Mouse (Mus musculus) heart, embryonic 14.5 days (tissue): ENCODE results near the gene Gm47969. TPM values are rescaled to one million over a fixed set of nuclear protein-coding genes. Genes with fewer than 3 reads are reported as not detected.

Experiments used
- ATAC-seq: fragments of 200-750 bp; cut with Nextera tagmentation; 2 replicates; pipeline ENCODE4 v1.8.0; 2017; ENCODE audit warnings: low read depth, moderate TSS enrichment; ENCODE audit not compliant: insufficient number of reproducible peaks, insufficient read depth, low FRiP score
- H3K27ac ChIP-seq, 2 experiments: fragments of 200-500 bp in 1 of 2; fragments of 300-500 bp in 1 of 2; sonication (generic) in 1 of 2; replicated peaks in 1 of 2; 2 replicates each; pipeline ENCODE4 v1.5.1; 2012 to 2014; ENCODE audit warnings: low read depth in 2 of 2, low read length in 2 of 2, control low read depth in 1 of 2, mild to moderate bottlenecking in 1 of 2, mixed read lengths in 1 of 2; ENCODE audit not compliant: control insufficient read depth in 1 of 2, insufficient read depth in 1 of 2
- H3K27me3 ChIP-seq: fragments of 300-500 bp; sonication (generic); 2 replicates; pipeline ENCODE4 v1.6.1; 2014; ENCODE audit warnings: mild to moderate bottlenecking, low read length, control low read depth; ENCODE audit not compliant: control insufficient read depth, insufficient read depth
- H3K36me3 ChIP-seq: fragments of 300-500 bp; sonication (generic); 2 replicates; pipeline ENCODE4 v1.6.1; 2014; ENCODE audit warnings: mild to moderate bottlenecking, control low read depth, low read length, mixed read lengths; ENCODE audit not compliant: control insufficient read depth, insufficient read depth
- H3K4me1 ChIP-seq, 2 experiments: fragments of 200-500 bp in 1 of 2; fragments of 300-500 bp in 1 of 2; sonication (generic) in 1 of 2; 2 replicates each; pipeline ENCODE4 v1.6.1; 2012 to 2014; ENCODE audit warnings: low read length in 2 of 2, control low read depth in 1 of 2, mixed read lengths in 1 of 2; ENCODE audit not compliant: control insufficient read depth in 2 of 2, insufficient read depth in 2 of 2
- H3K4me2 ChIP-seq: fragments of 300-500 bp; sonication (generic); 2 replicates; pipeline ENCODE4 v1.6.1; 2014; ENCODE audit warnings: mild to moderate bottlenecking, low read length
- H3K4me3 ChIP-seq, 2 experiments: fragments of 200-500 bp in 1 of 2; fragments of 300-500 bp in 1 of 2; sonication (generic) in 1 of 2; 2 replicates each; pipeline ENCODE4 v1.5.1; 2012 to 2014; ENCODE audit warnings: low read length in 2 of 2, mild to moderate bottlenecking in 2 of 2, control low read depth in 1 of 2, low read depth in 1 of 2, moderate library complexity in 1 of 2; ENCODE audit not compliant: control insufficient read depth in 1 of 2, insufficient read depth in 1 of 2
- H3K9ac ChIP-seq: fragments of 300-500 bp; sonication (generic); 2 replicates; pipeline ENCODE4 v1.6.1; 2014; ENCODE audit warnings: mild to moderate bottlenecking, low read length
- H3K9me3 ChIP-seq: fragments of 300-500 bp; sonication (generic); 2 replicates; pipeline ENCODE4 v1.6.1; 2016; ENCODE audit warnings: low read length, control low read depth; ENCODE audit not compliant: control insufficient read depth
- WGBS: fragments of 180-500 bp; shearing (Covaris S2); extraction: QIAGEN DNeasy Blood & Tissue Kit; methylation state at CpG from one replicate; pipeline ENCODE4 v1.1.7; 2014; 5-methylcytosine and 5-hydroxymethylcytosine counted together
- polyA plus RNA-seq: library from polyadenylated mRNA; unstranded; fragments of >200 nt; fragmentation: Nextera tagmentation; extraction: Ambion mirVana; gene quantifications from 2 replicates; pipeline ENCODE4 v1.2.1, GENCODE M21; 2014

Gm47969 gene
- polyA plus RNA-seq, 1 experiment from 2014 or later: not detected

- no peak overlapping the region for H3K4me2 ChIP-seq
- ATAC-seq: no peak
- no peaks in the 10 kb centered on the region for H3K9me3 ChIP-seq
- 70% methylated on average over 1 of the region's 1 CpGs for WGBS
- H3K36me3 ChIP-seq: no peaks in the 10 kb centered on the region
- H3K27ac ChIP-seq: no peak overlapping the region
- no peak overlapping the region for H3K4me3 ChIP-seq
- H3K27me3 ChIP-seq: no peaks in the 10 kb centered on the region
- no peaks in the 10 kb centered on the region for H3K4me1 ChIP-seq
- H3K9ac ChIP-seq: no peak overlapping the region
Measured at GRCm38 (mm10) chr1:83031950-83032349, 12.8 kb upstream of the Gm47969 start.

- no peaks in the 10 kb centered on the region for H3K9me3 ChIP-seq
- H3K4me2 ChIP-seq: no peak overlapping the region
- 78% methylated on average over 6 of the region's 6 CpGs for WGBS
- H3K4me3 ChIP-seq: no peak overlapping the region
- no peak overlapping the region for H3K9ac ChIP-seq
- no peak for ATAC-seq
- 0 out of 4 replicates have a peak, but pooled peaks cover 0 to 1% of the 10 kb centered on the region in 2 experiments for H3K4me1 ChIP-seq
- no peaks in the 10 kb centered on the region for H3K27me3 ChIP-seq
- H3K27ac ChIP-seq: no peak overlapping the region
- no peaks in the 10 kb centered on the region for H3K36me3 ChIP-seq
Measured at GRCm38 (mm10) chr1:83032508-83032907, 12.2 kb upstream of the Gm47969 start.

- no peak overlapping the region for H3K4me2 ChIP-seq
- 67% methylated on average over 5 of the region's 5 CpGs for WGBS
Measured at GRCm38 (mm10) chr1:83034509-83034908, 10.2 kb upstream of the Gm47969 start.

GRCm38 (mm10) chr1:83036892-83037667 is 7.7 kb upstream of the Gm47969 start:
- H3K4me2 ChIP-seq: peak overlapping the region; percentile 82
- no peaks in the 10 kb centered on the region for H3K9me3 ChIP-seq
- peaks cover 2 to 6% of the 10 kb centered on the region in 2 experiments; a peak in 1 of 4 replicates for H3K4me1 ChIP-seq
- no peak overlapping the region for H3K27ac ChIP-seq
- no peaks in the 10 kb centered on the region for H3K27me3 ChIP-seq
- no peak for ATAC-seq
- WGBS: 76% methylated on average over 11 of the region's 11 CpGs
- H3K4me3 ChIP-seq: no peak overlapping the region
- H3K36me3 ChIP-seq: no peaks in the 10 kb centered on the region
- no peak overlapping the region for H3K9ac ChIP-seq

More at GRCm38 (mm10) chr1:83034509-83034908, 10.2 kb upstream of the Gm47969 start:
- Histone ChIP-seq H3K9me3 (no peaks in the 10 kb centered on the region), H3K4me3 (no peak overlapping the region), H3K36me3 (no peaks in the 10 kb centered on the region), H3K27ac (no peak overlapping the region), H3K4me1 (peaks cover 2 to 6% of the 10 kb centered on the region in 2 experiments; a peak in 1 of 4 replicates), H3K9ac (no peak overlapping the region), H3K27me3 (no peaks in the 10 kb centered on the region)
- no peak for ATAC-seq

GRCm38 (mm10) chr1:83038109-83038672 is 6.5 kb upstream of the Gm47969 start, which contains the start of gene Slc19a3:
Gene Slc19a3, minus strand, starts transcription at chr1:83038448.
- peak within 1 kb of the TSS; percentile 82 for H3K4me2 ChIP-seq
- H3K36me3 ChIP-seq: no peaks in the 10 kb centered on the region
- H3K9ac ChIP-seq: peak within 1 kb of the TSS; percentile 74
- peak; percentile 81 for ATAC-seq
- peaks cover 2 to 6% of the 10 kb centered on the region in 2 experiments; a peak in 1 of 4 replicates for H3K4me1 ChIP-seq
- peak within 1 kb of the TSS; percentile 63 to 75 for H3K4me3 ChIP-seq
- no peaks in the 10 kb centered on the region for H3K9me3 ChIP-seq
- no peaks in the 10 kb centered on the region for H3K27me3 ChIP-seq
- WGBS: under 1% methylated on average over 25 of the region's 25 CpGs
- H3K27ac ChIP-seq: peak within 1 kb of the TSS; percentile 44 to 60; a peak in 1 of 4 replicates

- Histone ChIP-seq H3K9ac (no peak overlapping the region), H3K4me3 (no peak overlapping the region), H3K4me1 (peaks cover 2 to 6% of the 10 kb centered on the region in 2 experiments; a peak in 1 of 4 replicates), H3K27ac (no peak overlapping the region), H3K27me3 (no peaks in the 10 kb centered on the region), H3K4me2 (no peak overlapping the region), H3K36me3 (no peaks in the 10 kb centered on the region), H3K9me3 (no peaks in the 10 kb centered on the region)
- ATAC-seq: no peak
- 81% methylated on average over 4 of the region's 4 CpGs for WGBS
Measured at GRCm38 (mm10) chr1:83039080-83039479, 5.7 kb upstream of the Gm47969 start.

GRCm38 (mm10) chr1:83042380-83042779 is 2.4 kb upstream of the Gm47969 start, which contains the start of gene Krtap28-10:
Gene Krtap28-10, minus strand, starts transcription at chr1:83042480.
- H3K4me1 ChIP-seq: peaks cover 2 to 6% of the 10 kb centered on the region in 2 experiments; a peak in 1 of 4 replicates
- 88% methylated on average over 2 of the region's 2 CpGs for WGBS
- no peaks in the 10 kb centered on the region for H3K36me3 ChIP-seq
- H3K4me2 ChIP-seq: no peak within 1 kb of the TSS
- no peak within 1 kb of the TSS for H3K27ac ChIP-seq
- no peak within 1 kb of the TSS for H3K4me3 ChIP-seq
- ATAC-seq: no peak
- H3K27me3 ChIP-seq: no peaks in the 10 kb centered on the region
- no peak within 1 kb of the TSS for H3K9ac ChIP-seq
- no peaks in the 10 kb centered on the region for H3K9me3 ChIP-seq
